Mouse (Mus musculus): ENCODE data around the gene Gabarapl2.
"Not testable (repeated sequence)": the region's sequence is repeated elsewhere in the genome, so short reads cannot be mapped to it uniquely, and the experiment has no call there.

Gabarapl2 gene

GRCm38 (mm10) chr8:111934201-111934600, 6.3 kb upstream of the Gabarapl2 start:
- no peak for DNase-seq (ENCODE audit: extremely low spot score, low spot score)

- no peak for DNase-seq (ENCODE audit: extremely low spot score, low spot score)
Measured at GRCm38 (mm10) chr8:111937184-111937583, 3.3 kb upstream of the Gabarapl2 start.

GRCm38 (mm10) chr8:111938076-111938985, 2.2 kb upstream of the Gabarapl2 start:
- not testable (repeated sequence) for DNase-seq (ENCODE audit: extremely low spot score, low spot score)

- DNase-seq (ENCODE audit: extremely low spot score, low spot score), result peak; percentile 43
Measured at GRCm38 (mm10) chr8:111939516-111940142, 874 bp upstream of the Gabarapl2 start.

- peak; percentile 43 for DNase-seq (ENCODE audit: extremely low spot score, low spot score)
Measured at GRCm38 (mm10) chr8:111941101-111941454, 575 bp downstream of the Gabarapl2 start.

GRCm38 (mm10) chr8:111943544-111943943, 3.0 kb downstream of the Gabarapl2 start:
- no peak for DNase-seq (ENCODE audit: extremely low spot score, low spot score)

- no peak for DNase-seq (ENCODE audit: extremely low spot score, low spot score)
Measured at GRCm38 (mm10) chr8:111947144-111947543, 6.6 kb downstream of the Gabarapl2 start.

GRCm38 (mm10) chr8:111947954-111948353, 7.5 kb downstream of the Gabarapl2 start:
- DNase-seq (ENCODE audit: extremely low spot score, low spot score), result no peak

- no peak for DNase-seq (ENCODE audit: extremely low spot score, low spot score)
Measured at GRCm38 (mm10) chr8:111950846-111951245, 10.3 kb downstream of the Gabarapl2 start.

GRCm38 (mm10) chr8:111951317-111951716, 10.8 kb downstream of the Gabarapl2 start:
- no peak for DNase-seq (ENCODE audit: extremely low spot score, low spot score)

- DNase-seq (ENCODE audit: extremely low spot score, low spot score), result no peak
Measured at GRCm38 (mm10) chr8:111951936-111952335, 11.4 kb downstream of the Gabarapl2 start.

- DNase-seq (ENCODE audit: extremely low spot score, low spot score), result no peak
Measured at GRCm38 (mm10) chr8:111954844-111955594, 14.5 kb downstream of the Gabarapl2 start.

- DNase-seq (ENCODE audit: extremely low spot score, low spot score), result no peak
Measured at GRCm38 (mm10) chr8:111955879-111956278, 15.4 kb downstream of the Gabarapl2 start.

- DNase-seq (ENCODE audit: extremely low spot score, low spot score), result no peak
Measured at GRCm38 (mm10) chr8:111957231-111957630, 16.7 kb downstream of the Gabarapl2 start.

- no peak for DNase-seq (ENCODE audit: extremely low spot score, low spot score)
Measured at GRCm38 (mm10) chr8:111960591-111961321, 20.3 kb downstream of the Gabarapl2 start.

GRCm38 (mm10) chr8:111961330-111961729, 20.8 kb downstream of the Gabarapl2 start:
- DNase-seq (ENCODE audit: extremely low spot score, low spot score), result no peak

GRCm38 (mm10) chr8:111962589-111962988, 22.1 kb downstream of the Gabarapl2 start:
- DNase-seq (ENCODE audit: extremely low spot score, low spot score), result no peak

GRCm38 (mm10) chr8:111963091-111963490, 22.6 kb downstream of the Gabarapl2 start:
- no peak for DNase-seq (ENCODE audit: extremely low spot score, low spot score)

GRCm38 (mm10) chr8:111963546-111963945, 23.0 kb downstream of the Gabarapl2 start:
- DNase-seq (ENCODE audit: extremely low spot score, low spot score), result no peak

- no peak for DNase-seq (ENCODE audit: extremely low spot score, low spot score)
Measured at GRCm38 (mm10) chr8:111964351-111964750, 23.8 kb downstream of the Gabarapl2 start.

Data from neural tube, embryonic 10.5 days (tissue).